Mouse (Mus musculus): ENCODE measurements around the gene Plpp2. TPM values are rescaled to one million over a fixed set of nuclear protein-coding genes. Genes with fewer than 3 reads are reported as not detected.

Plpp2 gene
- polyA plus RNA-seq, 1 experiment from 2014 or later: 34.9 TPM

GRCm38 (mm10) chr10:79574796-79575195, 41.2 kb upstream of the Plpp2 start:
- WGBS: 95% methylated on average over 6 of the region's 6 CpGs

GRCm38 (mm10) chr10:79574350-79574749, 40.8 kb upstream of the Plpp2 start:
- 0 out of 2 replicates have a peak, but pooled peaks cover 3% of the 10 kb centered on the region for H3K4me1 ChIP-seq (ENCODE audit: control insufficient read depth, insufficient read depth, low read length)
- no peaks in the 10 kb centered on the region for H3K36me3 ChIP-seq (ENCODE audit: control insufficient read depth, insufficient read depth, low read length)
- no peak overlapping the region for H3K9ac ChIP-seq (ENCODE audit: low read depth, low read length)
- H3K27me3 ChIP-seq (ENCODE audit: control insufficient read depth, insufficient read depth, low read length): no peaks in the 10 kb centered on the region
- H3K4me3 ChIP-seq (ENCODE audit: low read length): no peak overlapping the region
- H3K27ac ChIP-seq (ENCODE audit: low read depth, low read length): no peak overlapping the region
- WGBS: 81% methylated on average over 8 of the region's 8 CpGs
- no peak for ATAC-seq (ENCODE audit: low FRiP score, low TSS enrichment)
- no peaks in the 10 kb centered on the region for H3K9me3 ChIP-seq (ENCODE audit: control insufficient read depth, low read length)
- no peak overlapping the region for H3K4me2 ChIP-seq (replicated peaks; ENCODE audit: low read depth, low read length)

More at GRCm38 (mm10) chr10:79574796-79575195, 41.2 kb upstream of the Plpp2 start:
- no peaks in the 10 kb centered on the region for H3K9me3 ChIP-seq (ENCODE audit: control insufficient read depth, low read length)
- no peak overlapping the region for H3K4me3 ChIP-seq (ENCODE audit: low read length)
- no peaks in the 10 kb centered on the region for H3K36me3 ChIP-seq (ENCODE audit: control insufficient read depth, insufficient read depth, low read length)
- H3K4me2 ChIP-seq (replicated peaks; ENCODE audit: low read depth, low read length): no peak overlapping the region
- no peak overlapping the region for H3K9ac ChIP-seq (ENCODE audit: low read depth, low read length)
- no peak overlapping the region for H3K27ac ChIP-seq (ENCODE audit: low read depth, low read length)
- ATAC-seq (ENCODE audit: low FRiP score, low TSS enrichment): no peak
- H3K27me3 ChIP-seq (ENCODE audit: control insufficient read depth, insufficient read depth, low read length): no peaks in the 10 kb centered on the region
- H3K4me1 ChIP-seq (ENCODE audit: control insufficient read depth, insufficient read depth, low read length): 0 out of 2 replicates have a peak, but pooled peaks cover 3% of the 10 kb centered on the region

- Histone ChIP-seq H3K4me3 (ENCODE audit: low read length) (no peak overlapping the region), H3K27me3 (ENCODE audit: control insufficient read depth, insufficient read depth, low read length) (no peaks in the 10 kb centered on the region), H3K9ac (ENCODE audit: low read depth, low read length) (no peak overlapping the region), H3K4me1 (ENCODE audit: control insufficient read depth, insufficient read depth, low read length) (0 out of 2 replicates have a peak, but pooled peaks cover 3% of the 10 kb centered on the region), H3K9me3 (ENCODE audit: control insufficient read depth, low read length) (no peaks in the 10 kb centered on the region), H3K36me3 (ENCODE audit: control insufficient read depth, insufficient read depth, low read length) (no peaks in the 10 kb centered on the region), H3K27ac (ENCODE audit: low read depth, low read length) (no peak overlapping the region), H3K4me2 (replicated peaks; ENCODE audit: low read depth, low read length) (no peak overlapping the region)
- 86% methylated on average over 6 of the region's 6 CpGs for WGBS
- 0 out of 2 replicates have a peak, but pooled peaks have one; percentile 32 for ATAC-seq (ENCODE audit: low FRiP score, low TSS enrichment)
Measured at GRCm38 (mm10) chr10:79573611-79574010, 40.0 kb upstream of the Plpp2 start.

- H3K4me1 ChIP-seq (ENCODE audit: control insufficient read depth, insufficient read depth, low read length): 0 out of 2 replicates have a peak, but pooled peaks cover 3% of the 10 kb centered on the region
- no peak overlapping the region for H3K9ac ChIP-seq (ENCODE audit: low read depth, low read length)
- no peaks in the 10 kb centered on the region for H3K27me3 ChIP-seq (ENCODE audit: control insufficient read depth, insufficient read depth, low read length)
- no peaks in the 10 kb centered on the region for H3K36me3 ChIP-seq (ENCODE audit: control insufficient read depth, insufficient read depth, low read length)
- H3K4me3 ChIP-seq (ENCODE audit: low read length): no peak overlapping the region
- WGBS: 95% methylated on average over 2 of the region's 2 CpGs
- no peak overlapping the region for H3K4me2 ChIP-seq (replicated peaks; ENCODE audit: low read depth, low read length)
- H3K27ac ChIP-seq (ENCODE audit: low read depth, low read length): no peak overlapping the region
- H3K9me3 ChIP-seq (ENCODE audit: control insufficient read depth, low read length): no peaks in the 10 kb centered on the region
- no peak for ATAC-seq (ENCODE audit: low FRiP score, low TSS enrichment)
Measured at GRCm38 (mm10) chr10:79571314-79571713, 37.7 kb upstream of the Plpp2 start.

- H3K4me1 ChIP-seq (ENCODE audit: control insufficient read depth, insufficient read depth, low read length): no peaks in the 10 kb centered on the region
- no peak for ATAC-seq (ENCODE audit: low FRiP score, low TSS enrichment)
- no peak overlapping the region for H3K9ac ChIP-seq (ENCODE audit: low read depth, low read length)
- no peak overlapping the region for H3K27ac ChIP-seq (ENCODE audit: low read depth, low read length)
- no peaks in the 10 kb centered on the region for H3K9me3 ChIP-seq (ENCODE audit: control insufficient read depth, low read length)
- no peak overlapping the region for H3K4me3 ChIP-seq (ENCODE audit: low read length)
- no peak overlapping the region for H3K4me2 ChIP-seq (replicated peaks; ENCODE audit: low read depth, low read length)
- H3K36me3 ChIP-seq (ENCODE audit: control insufficient read depth, insufficient read depth, low read length): no peaks in the 10 kb centered on the region
- H3K27me3 ChIP-seq (ENCODE audit: control insufficient read depth, insufficient read depth, low read length): no peaks in the 10 kb centered on the region
- WGBS: 92% methylated on average over 5 of the region's 5 CpGs
Measured at GRCm38 (mm10) chr10:79569921-79570320, 36.3 kb upstream of the Plpp2 start.

GRCm38 (mm10) chr10:79559716-79560115, 26.1 kb upstream of the Plpp2 start:
- H3K9ac ChIP-seq (ENCODE audit: low read depth, low read length): no peak overlapping the region
- WGBS: 89% methylated on average over 2 of the region's 2 CpGs
- H3K4me3 ChIP-seq (ENCODE audit: low read length): no peak overlapping the region
- H3K4me1 ChIP-seq (ENCODE audit: control insufficient read depth, insufficient read depth, low read length): no peaks in the 10 kb centered on the region
- no peaks in the 10 kb centered on the region for H3K9me3 ChIP-seq (ENCODE audit: control insufficient read depth, low read length)
- ATAC-seq (ENCODE audit: low FRiP score, low TSS enrichment): no peak
- no peaks in the 10 kb centered on the region for H3K36me3 ChIP-seq (ENCODE audit: control insufficient read depth, insufficient read depth, low read length)
- H3K4me2 ChIP-seq (replicated peaks; ENCODE audit: low read depth, low read length): no peak overlapping the region
- H3K27ac ChIP-seq (ENCODE audit: low read depth, low read length): no peak overlapping the region
- H3K27me3 ChIP-seq (ENCODE audit: control insufficient read depth, insufficient read depth, low read length): no peaks in the 10 kb centered on the region

- H3K36me3 ChIP-seq (ENCODE audit: control insufficient read depth, insufficient read depth, low read length): no peaks in the 10 kb centered on the region
- WGBS: 91% methylated on average over 5 of the region's 5 CpGs
- peaks cover 9% of the 10 kb centered on the region; the same call in 1 of the 2 replicates for H3K4me1 ChIP-seq (ENCODE audit: control insufficient read depth, insufficient read depth, low read length)
- no peak overlapping the region for H3K9ac ChIP-seq (ENCODE audit: low read depth, low read length)
- ATAC-seq (ENCODE audit: low FRiP score, low TSS enrichment): no peak
- H3K9me3 ChIP-seq (ENCODE audit: control insufficient read depth, low read length): no peaks in the 10 kb centered on the region
- no peak overlapping the region for H3K4me2 ChIP-seq (replicated peaks; ENCODE audit: low read depth, low read length)
- H3K27me3 ChIP-seq (ENCODE audit: control insufficient read depth, insufficient read depth, low read length): no peaks in the 10 kb centered on the region
- H3K27ac ChIP-seq (ENCODE audit: low read depth, low read length): no peak overlapping the region
- no peak overlapping the region for H3K4me3 ChIP-seq (ENCODE audit: low read length)
Measured at GRCm38 (mm10) chr10:79557496-79557895, 23.9 kb upstream of the Plpp2 start.

- H3K4me1 ChIP-seq (ENCODE audit: control insufficient read depth, insufficient read depth, low read length): peaks cover 14% of the 10 kb centered on the region; the same call in 1 of the 2 replicates
- 86% methylated on average over 5 of the region's 5 CpGs for WGBS
- H3K36me3 ChIP-seq (ENCODE audit: control insufficient read depth, insufficient read depth, low read length): no peaks in the 10 kb centered on the region
- no peak overlapping the region for H3K27ac ChIP-seq (ENCODE audit: low read depth, low read length)
- H3K9ac ChIP-seq (ENCODE audit: low read depth, low read length): no peak overlapping the region
- H3K4me2 ChIP-seq (replicated peaks; ENCODE audit: low read depth, low read length): no peak overlapping the region
- ATAC-seq (ENCODE audit: low FRiP score, low TSS enrichment): no peak
- H3K4me3 ChIP-seq (ENCODE audit: low read length): no peak overlapping the region
- H3K9me3 ChIP-seq (ENCODE audit: control insufficient read depth, low read length): no peaks in the 10 kb centered on the region
- H3K27me3 ChIP-seq (ENCODE audit: control insufficient read depth, insufficient read depth, low read length): no peaks in the 10 kb centered on the region
Measured at GRCm38 (mm10) chr10:79556951-79557350, 23.4 kb upstream of the Plpp2 start.

GRCm38 (mm10) chr10:79555238-79555724, 21.7 kb upstream of the Plpp2 start:
- H3K9me3 ChIP-seq (ENCODE audit: control insufficient read depth, low read length): no peaks in the 10 kb centered on the region
- H3K36me3 ChIP-seq (ENCODE audit: control insufficient read depth, insufficient read depth, low read length): peaks cover 3% of the 10 kb centered on the region
- no peak overlapping the region for H3K27ac ChIP-seq (ENCODE audit: low read depth, low read length)
- ATAC-seq (ENCODE audit: low FRiP score, low TSS enrichment): peak; percentile 38
- H3K9ac ChIP-seq (ENCODE audit: low read depth, low read length): peak overlapping the region; percentile 96
- H3K27me3 ChIP-seq (ENCODE audit: control insufficient read depth, insufficient read depth, low read length): no peaks in the 10 kb centered on the region
- peak overlapping the region; percentile 98 for H3K4me3 ChIP-seq (ENCODE audit: low read length)
- WGBS: 28% methylated on average over 7 of the region's 7 CpGs
- H3K4me2 ChIP-seq (replicated peaks; ENCODE audit: low read depth, low read length): peak overlapping the region; percentile 81
- peaks cover 15% of the 10 kb centered on the region; the same call in 1 of the 2 replicates for H3K4me1 ChIP-seq (ENCODE audit: control insufficient read depth, insufficient read depth, low read length)

All from kidney, embryonic 14.5 days (tissue).